Mouse (Mus musculus) testis, adult 2 months (tissue): ENCODE data around the gene Arpc3.

Experiments
- CTCF ChIP-seq: fragments of 200-500 bp; IDR thresholded peaks from 2 replicates; pipeline ENCODE4 v1.5.1; 2012; ENCODE audit warnings: low read depth, mild to moderate bottlenecking, inconsistent platforms, low read length, moderate library complexity; ENCODE audit not compliant: control insufficient read depth, insufficient read depth, insufficient replicate concordance
- POLR2A ChIP-seq: fragments of 200-500 bp; IDR thresholded peaks from 2 replicates; pipeline ENCODE4 v1.6.1; 2012; ENCODE audit warnings: low read depth, mild to moderate bottlenecking, inconsistent platforms, low read length, moderate library complexity; ENCODE audit not compliant: control insufficient read depth

- TF ChIP-seq CTCF (no peak), POLR2A (no peak)
Measured at GRCm38 (mm10) chr5:122405537-122405936, 13.9 kb downstream of the Arpc3 start.
